Mouse (Mus musculus) liver, embryonic 16.5 days (tissue): Measurements from ENCODE around the gene Dact1. TPM values are rescaled to one million over a fixed set of nuclear protein-coding genes. Genes with fewer than 3 reads are reported as not detected.
A peak's percentile ranks its signal among the peaks of the same experiment; 100 is the strongest.

Experiments
- ATAC-seq: fragments of 200-750 bp; cut with Nextera tagmentation; 2 replicates; pipeline ENCODE4 v1.8.0; 2017; ENCODE audit warnings: low read depth, mild to moderate bottlenecking, moderate number of reproducible peaks, moderate library complexity
- H3K27ac ChIP-seq: fragments of 300-500 bp; sonication (generic); 2 replicates; pipeline ENCODE4 v1.5.1; 2014; ENCODE audit warnings: mild to moderate bottlenecking, low read length
- H3K27me3 ChIP-seq: fragments of 300-500 bp; sonication (generic); 2 replicates; pipeline ENCODE4 v1.6.1; 2014; ENCODE audit warnings: low read depth, low read length, mixed read lengths; ENCODE audit not compliant: control insufficient read depth, insufficient read depth
- H3K36me3 ChIP-seq: fragments of 300-500 bp; sonication (generic); 2 replicates; pipeline ENCODE4 v1.6.1; 2014; ENCODE audit warnings: mild to moderate bottlenecking; ENCODE audit not compliant: control insufficient read depth, insufficient read depth
- H3K4me1 ChIP-seq: fragments of 300-500 bp; sonication (generic); 2 replicates; pipeline ENCODE4 v1.6.1; 2014; ENCODE audit warnings: low read depth, low read length, mixed read lengths; ENCODE audit not compliant: control insufficient read depth
- H3K4me2 ChIP-seq: fragments of 300-500 bp; sonication (generic); 2 replicates; pipeline ENCODE4 v1.6.1; 2014; ENCODE audit warnings: low read depth, low read length, mixed read lengths
- H3K4me3 ChIP-seq: fragments of 300-500 bp; sonication (generic); 2 replicates; pipeline ENCODE4 v1.5.1; 2014; ENCODE audit warnings: low read depth, mild to moderate bottlenecking, low read length
- H3K9ac ChIP-seq: fragments of 300-500 bp; sonication (generic); 2 replicates; pipeline ENCODE4 v1.6.1; 2014; ENCODE audit warnings: low read depth, low read length
- H3K9me3 ChIP-seq: fragments of 300-500 bp; sonication (generic); replicated peaks from 2 replicates; pipeline ENCODE4 v1.6.1; 2016; ENCODE audit warnings: low read length; ENCODE audit not compliant: control insufficient read depth
- WGBS: fragments of 180-500 bp; shearing (Covaris S2); extraction: QIAGEN DNeasy Blood & Tissue Kit; methylation state at CpG from one replicate; pipeline ENCODE4 v1.1.7; 2014; ENCODE audit not compliant: insufficient replicate concordance; 5-methylcytosine and 5-hydroxymethylcytosine counted together
- polyA plus RNA-seq: library from polyadenylated mRNA; unstranded; fragments of >200 nt; fragmentation: Nextera tagmentation; extraction: Ambion mirVana; gene quantifications from 2 replicates; pipeline ENCODE4 v1.2.1, GENCODE M21; 2015

The Dact1 gene
- 0.22 and 0.25 TPM in 2 replicates for polyA plus RNA-seq

GRCm38 (mm10) chr12:71309581-71310067 is at the start of gene Dact1:
Gene Dact1, plus strand, starts transcription at chr12:71309884.
- Histone ChIP-seq H3K27me3 (peaks cover 49% of the 10 kb centered on the region), H3K4me3 (peak within 1 kb of the TSS; percentile 60), H3K27ac (no peak within 1 kb of the TSS), H3K9ac (peak within 1 kb of the TSS; percentile 47), H3K9me3 (no peaks in the 10 kb centered on the region), H3K4me2 (peak within 1 kb of the TSS; percentile 76), H3K36me3 (no peaks in the 10 kb centered on the region), H3K4me1 (no peaks in the 10 kb centered on the region)
- WGBS, result under 1% methylated on average over 62 of the region's 76 CpGs
- peak; percentile 77 for ATAC-seq

DNA sequence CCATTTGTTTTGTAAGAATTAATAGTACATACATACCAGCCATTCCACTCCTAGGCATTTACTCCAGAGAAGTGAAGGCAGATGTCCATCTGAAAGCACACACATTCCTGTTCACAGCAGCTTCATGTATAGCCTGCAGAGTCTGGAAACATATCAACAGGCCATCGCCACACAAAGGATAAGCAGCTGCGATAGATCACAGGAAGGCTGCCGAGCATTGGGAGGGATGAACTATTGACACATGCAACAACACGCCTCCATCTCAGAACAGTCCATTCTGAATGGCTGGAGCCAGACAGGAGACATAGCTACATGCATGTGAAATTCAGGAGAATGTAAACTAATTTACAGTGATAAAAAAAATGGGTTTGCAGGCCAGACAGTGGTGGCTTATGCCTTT is 45.5 kb upstream of the Dact1 start:
- no peaks in the 10 kb centered on the region for H3K4me1 ChIP-seq
- WGBS, result 61% methylated on average over 4 of the region's 4 CpGs

GRCm38 (mm10) chr12:71269367-71269766 is 40.3 kb upstream of the Dact1 start:
- 0 out of 2 replicates have a peak, but pooled peaks cover 3% of the 10 kb centered on the region for H3K9me3 ChIP-seq
- no peak overlapping the region for H3K27ac ChIP-seq
- H3K4me3 ChIP-seq, result no peak overlapping the region
- no peak overlapping the region for H3K4me2 ChIP-seq
- no peaks in the 10 kb centered on the region for H3K27me3 ChIP-seq
- no peak for ATAC-seq
- no peak overlapping the region for H3K9ac ChIP-seq
- no peaks in the 10 kb centered on the region for H3K36me3 ChIP-seq
- whole genome bisulfite sequencing, result 67% methylated on average over 7 of the region's 7 CpGs
- no peaks in the 10 kb centered on the region for H3K4me1 ChIP-seq

More for the DNA sequence above, 45.5 kb upstream of the Dact1 start:
- H3K4me2 ChIP-seq, result no peak overlapping the region
- no peak overlapping the region for H3K27ac ChIP-seq
- no peaks in the 10 kb centered on the region for H3K36me3 ChIP-seq
- no peak for ATAC-seq
- 0 out of 2 replicates have a peak, but pooled peaks cover 3% of the 10 kb centered on the region for H3K9me3 ChIP-seq
- no peak overlapping the region for H3K4me3 ChIP-seq
- no peak overlapping the region for H3K9ac ChIP-seq
- H3K27me3 ChIP-seq, result no peaks in the 10 kb centered on the region

DNA sequence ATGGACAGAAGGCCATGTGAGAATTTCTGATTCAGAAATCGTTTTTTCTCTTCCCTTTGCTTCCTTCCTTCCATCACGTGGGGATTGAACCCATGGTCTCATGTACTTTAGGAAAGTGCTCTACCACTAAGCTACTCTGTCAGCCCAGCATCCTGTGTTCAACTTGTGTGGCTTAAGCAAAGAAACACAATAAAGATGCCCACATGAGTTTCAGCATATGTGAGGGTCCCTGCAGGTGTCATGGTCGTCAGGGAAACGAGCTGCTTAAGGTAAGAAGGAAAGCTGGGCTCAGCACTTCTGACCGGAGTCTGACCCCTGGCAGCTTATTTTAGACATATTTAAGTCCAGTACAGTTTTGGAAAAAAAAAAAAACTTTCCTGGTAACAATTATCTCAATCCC is 38.6 kb upstream of the Dact1 start:
- Histone ChIP-seq H3K36me3 (no peaks in the 10 kb centered on the region), H3K9ac (no peak overlapping the region), H3K4me3 (no peak overlapping the region), H3K9me3 (0 out of 2 replicates have a peak, but pooled peaks cover 2% of the 10 kb centered on the region), H3K4me2 (no peak overlapping the region), H3K4me1 (no peaks in the 10 kb centered on the region), H3K27me3 (no peaks in the 10 kb centered on the region), H3K27ac (no peak overlapping the region)
- 47% methylated on average over 5 of the region's 5 CpGs for WGBS
- ATAC-seq, result no peak

DNA sequence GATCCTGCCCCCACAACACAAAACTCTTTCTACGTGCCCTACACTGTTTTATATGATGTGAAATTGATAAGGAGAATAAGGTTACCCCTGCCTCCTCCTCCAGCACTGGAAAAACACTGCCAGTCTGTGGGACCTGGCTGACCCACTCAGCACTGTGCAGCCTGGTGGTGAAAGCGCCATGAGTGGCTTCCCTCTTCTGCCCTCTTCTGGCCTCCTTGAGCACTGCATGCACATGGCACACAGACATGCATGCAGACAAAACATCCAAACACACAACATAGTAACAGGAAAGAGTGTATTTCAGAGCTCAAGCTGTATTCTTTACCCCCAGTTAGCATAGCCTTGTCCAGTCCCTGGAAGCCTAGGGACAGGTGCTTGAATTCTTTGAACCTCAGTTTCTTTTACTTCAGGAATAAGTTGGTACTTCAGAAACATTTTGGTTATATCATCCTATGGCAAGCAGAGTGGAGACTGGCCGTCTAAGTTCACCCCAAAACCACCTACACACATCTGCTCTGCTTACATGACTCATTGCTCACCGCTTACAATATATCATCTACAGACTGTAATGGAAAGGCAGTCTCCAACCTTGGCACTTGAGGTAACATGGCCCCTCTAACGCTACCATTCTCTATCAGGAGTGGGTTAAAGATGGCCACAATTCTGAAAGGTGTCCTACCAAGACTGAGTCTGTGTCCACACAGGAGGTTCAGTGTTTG is 35.0 kb upstream of the Dact1 start:
- ATAC-seq, result no peak
- Histone ChIP-seq H3K27me3 (no peaks in the 10 kb centered on the region), H3K4me1 (no peaks in the 10 kb centered on the region), H3K27ac (no peak overlapping the region), H3K9ac (no peak overlapping the region), H3K4me3 (no peak overlapping the region), H3K4me2 (no peak overlapping the region), H3K9me3 (no peaks in the 10 kb centered on the region), H3K36me3 (no peaks in the 10 kb centered on the region)
- 77% methylated on average over 5 of the region's 5 CpGs for WGBS

DNA sequence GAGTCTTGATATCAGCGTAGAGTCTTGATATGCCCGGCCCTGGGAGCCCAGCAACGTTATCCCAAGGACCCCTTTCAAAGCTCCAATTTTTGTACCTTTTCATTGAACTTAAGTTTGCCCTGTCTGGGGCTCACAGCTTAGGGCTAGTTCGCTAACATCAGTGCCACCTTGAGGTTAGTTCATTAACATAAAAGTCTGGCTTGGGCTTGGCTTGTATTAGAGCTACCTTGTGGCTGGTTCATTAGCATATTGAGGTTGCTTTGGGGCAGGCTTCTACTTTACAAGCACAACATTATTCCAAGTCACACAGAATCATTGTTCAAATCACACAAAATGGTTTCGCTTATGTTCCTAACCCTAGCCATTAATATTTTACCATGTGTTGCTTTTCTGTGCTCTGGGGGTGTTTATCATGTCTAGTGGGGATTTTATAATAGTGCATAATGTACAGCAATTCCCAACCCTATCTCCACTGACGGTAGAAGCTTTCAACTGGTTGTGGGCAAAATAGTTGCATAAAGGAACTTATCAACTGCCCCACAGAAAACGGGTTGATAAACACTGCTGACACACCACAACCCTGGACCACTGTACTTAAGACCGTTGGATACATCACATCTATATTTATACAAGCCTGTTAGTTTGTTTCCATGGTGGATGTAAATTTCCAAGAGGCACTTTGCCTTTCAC is 33.6 kb upstream of the Dact1 start:
- no peaks in the 10 kb centered on the region for H3K9me3 ChIP-seq
- H3K4me1 ChIP-seq, result no peaks in the 10 kb centered on the region
- no peak overlapping the region for H3K4me3 ChIP-seq
- no peak overlapping the region for H3K4me2 ChIP-seq
- H3K36me3 ChIP-seq, result no peaks in the 10 kb centered on the region
- H3K27ac ChIP-seq, result no peak overlapping the region
- ATAC-seq, result no peak
- no peak overlapping the region for H3K9ac ChIP-seq
- 54% methylated on average over 8 of the region's 8 CpGs for WGBS
- no peaks in the 10 kb centered on the region for H3K27me3 ChIP-seq

DNA sequence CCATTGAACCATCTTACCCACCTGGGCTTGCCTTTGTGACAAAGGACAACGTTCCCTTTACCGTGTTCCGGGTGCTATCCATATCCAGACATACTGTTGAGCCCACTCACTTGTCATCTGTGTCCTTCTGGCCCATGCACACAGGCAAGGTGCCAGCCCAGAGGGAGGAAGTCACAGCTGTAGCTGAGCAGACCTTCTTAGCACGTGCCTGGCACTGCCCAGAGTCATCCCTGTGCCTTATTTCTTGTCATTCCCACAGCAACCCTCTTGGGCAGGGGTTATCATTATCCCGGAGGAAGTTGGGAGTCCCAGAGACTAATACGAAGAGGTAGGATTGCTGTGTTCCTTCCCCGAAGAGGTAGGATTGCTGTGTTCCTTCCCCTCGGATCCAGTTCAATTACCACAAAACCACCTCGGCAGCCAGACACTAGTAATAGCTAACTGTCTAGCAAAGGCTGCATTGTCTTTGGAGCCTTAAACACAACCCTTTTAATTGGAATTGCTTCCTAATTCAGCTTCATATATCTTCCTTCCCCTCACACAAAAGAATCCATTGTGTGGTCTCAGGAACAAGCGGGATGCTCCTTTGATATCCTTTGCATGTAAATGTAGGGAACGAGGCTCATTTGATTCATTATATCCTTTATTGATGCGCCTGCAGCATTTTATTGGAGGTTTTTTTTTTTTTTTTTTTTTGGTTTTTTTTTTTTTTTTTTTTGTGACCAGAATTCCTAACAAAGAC is 30.0 kb upstream of the Dact1 start:
- ATAC-seq, result no peak
- no peak overlapping the region for H3K27ac ChIP-seq
- no peaks in the 10 kb centered on the region for H3K9me3 ChIP-seq
- no peaks in the 10 kb centered on the region for H3K27me3 ChIP-seq
- 64% methylated on average over 12 of the region's 12 CpGs for WGBS
- no peak overlapping the region for H3K4me2 ChIP-seq
- no peak overlapping the region for H3K4me3 ChIP-seq
- H3K9ac ChIP-seq, result no peak overlapping the region
- H3K36me3 ChIP-seq, result no peaks in the 10 kb centered on the region
- no peaks in the 10 kb centered on the region for H3K4me1 ChIP-seq

- Histone ChIP-seq H3K4me3 (no peak overlapping the region), H3K4me1 (no peaks in the 10 kb centered on the region), H3K4me2 (no peak overlapping the region), H3K9ac (no peak overlapping the region), H3K36me3 (no peaks in the 10 kb centered on the region), H3K27ac (no peak overlapping the region), H3K9me3 (no peaks in the 10 kb centered on the region; the same call in 1 of the 2 replicates), H3K27me3 (no peaks in the 10 kb centered on the region)
- 65% methylated on average over 12 of the region's 12 CpGs for WGBS
- no peak for ATAC-seq
These were observed 28.4 kb upstream of the Dact1 start for GRCm38 (mm10) chr12:71281201-71281768.
